Mouse (Mus musculus) embryonic facial prominence, embryonic 11.5 days (tissue): ENCODE data around the gene Gm20896. TPM values are rescaled to one million over a fixed set of nuclear protein-coding genes. Genes with fewer than 3 reads are reported as not detected.
"Not testable (repeated sequence)": the region's sequence is repeated elsewhere in the genome, so short reads cannot be mapped to it uniquely, and the experiment has no call there.

ENCODE experiments used
- ATAC-seq: fragments of 200-750 bp; cut with Nextera tagmentation; replicated peaks from 2 replicates; pipeline ENCODE4 v1.8.0; 2017; ENCODE audit warnings: low read depth; ENCODE audit not compliant: insufficient number of reproducible peaks, low FRiP score, low TSS enrichment
- DNase-seq: peaks from one replicate; pipeline ENCODE4 v3.0.0-alpha.2; 2015; ENCODE audit warnings: low spot score
- H3K27ac ChIP-seq: fragments of 300-500 bp; sonication (generic); replicated peaks from 2 replicates; pipeline ENCODE4 v1.5.1; 2014; ENCODE audit warnings: mild to moderate bottlenecking, low read depth, low read length, control low read depth
- H3K27me3 ChIP-seq: fragments of 300-500 bp; sonication (generic); 2 replicates; pipeline ENCODE4 v1.6.1; 2014; ENCODE audit warnings: mild to moderate bottlenecking, low read length, moderate library complexity, mixed read lengths; ENCODE audit not compliant: control insufficient read depth, insufficient read depth
- H3K36me3 ChIP-seq: fragments of 300-500 bp; sonication (generic); replicated peaks from 2 replicates; pipeline ENCODE4 v1.6.1; 2014; ENCODE audit warnings: low read depth, mild to moderate bottlenecking, low read length, moderate library complexity, mixed read lengths; ENCODE audit not compliant: control insufficient read depth, insufficient read depth
- H3K4me1 ChIP-seq: fragments of 300-500 bp; sonication (generic); 2 replicates; pipeline ENCODE4 v1.6.1; 2014; ENCODE audit warnings: low read length, mixed read lengths; ENCODE audit not compliant: control insufficient read depth, insufficient read depth
- H3K4me2 ChIP-seq: fragments of 300-500 bp; sonication (generic); 2 replicates; pipeline ENCODE4 v1.6.1; 2014; ENCODE audit warnings: low read depth, mild to moderate bottlenecking, control low read depth, low read length, moderate library complexity
- H3K4me3 ChIP-seq: fragments of 300-500 bp; sonication (generic); 2 replicates; pipeline ENCODE4 v1.5.1; 2014; ENCODE audit warnings: low read depth, low read length, control low read depth
- H3K9ac ChIP-seq: fragments of 300-500 bp; sonication (generic); replicated peaks from 2 replicates; pipeline ENCODE4 v1.6.1; 2014; ENCODE audit warnings: mild to moderate bottlenecking, control low read depth, low read length
- H3K9me3 ChIP-seq: fragments of 300-500 bp; sonication (generic); replicated peaks from 2 replicates; pipeline ENCODE4 v1.6.1; 2016; ENCODE audit warnings: mild to moderate bottlenecking, low read length, inconsistent platforms, mixed read lengths; ENCODE audit not compliant: control insufficient read depth
- whole genome bisulfite sequencing: fragments of 180-500 bp; shearing (Covaris S2); extraction: QIAGEN DNeasy Blood & Tissue Kit; methylation state at CpG from one replicate; pipeline ENCODE4 v1.1.7; 2014; 5-methylcytosine and 5-hydroxymethylcytosine counted together
- polyA plus RNA-seq: library from polyadenylated mRNA; unstranded; fragments of >200 nt; fragmentation: Nextera tagmentation; extraction: Ambion mirVana; gene quantifications from 2 replicates; pipeline ENCODE4 v1.2.1, GENCODE M21; 2014

The Gm20896 gene
- not detected in 2 replicates for polyA plus RNA-seq

DNA sequence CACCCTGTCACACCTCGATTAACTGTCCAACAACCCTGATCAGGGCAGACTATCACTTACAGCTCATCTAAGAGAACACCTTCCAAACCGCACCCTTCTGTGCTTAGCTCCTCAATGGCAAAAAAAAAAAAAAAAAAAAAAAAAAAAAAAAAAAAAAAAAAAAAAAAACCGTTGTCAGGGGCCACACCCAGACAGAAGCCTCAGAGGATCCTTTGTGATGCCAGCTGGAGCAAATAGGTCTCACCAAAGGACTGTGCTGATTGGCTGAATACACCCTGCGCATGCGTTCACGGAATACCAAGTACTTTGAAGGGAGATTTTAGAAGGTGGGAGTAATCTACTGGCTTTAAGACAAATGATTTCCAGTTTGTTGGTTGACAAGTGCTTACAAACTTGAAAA is at the start of gene Gm20896:
Gene Gm20896 (minus strand): TSS at position 101 of the 400 bp plus-strand sequence.
- not testable (repeated sequence) for H3K27me3 ChIP-seq, H3K4me3 ChIP-seq, H3K9me3 ChIP-seq, H3K4me1 ChIP-seq, DNase-seq, H3K9ac ChIP-seq, H3K4me2 ChIP-seq, ATAC-seq, H3K27ac ChIP-seq, H3K36me3 ChIP-seq
- 80% methylated on average over 1 of the region's 6 CpGs for WGBS
